Mouse (Mus musculus): Measurements from ENCODE around the gene Cep128. TPM values are rescaled to one million over a fixed set of nuclear protein-coding genes. Genes with fewer than 3 reads are reported as not detected.
"Not testable (repeated sequence)": the region's sequence is repeated elsewhere in the genome, so short reads cannot be mapped to it uniquely, and the experiment has no call there.

Cep128 gene
- total RNA-seq, 1 experiment from 2014 or later = 18.7 TPM

DNA sequence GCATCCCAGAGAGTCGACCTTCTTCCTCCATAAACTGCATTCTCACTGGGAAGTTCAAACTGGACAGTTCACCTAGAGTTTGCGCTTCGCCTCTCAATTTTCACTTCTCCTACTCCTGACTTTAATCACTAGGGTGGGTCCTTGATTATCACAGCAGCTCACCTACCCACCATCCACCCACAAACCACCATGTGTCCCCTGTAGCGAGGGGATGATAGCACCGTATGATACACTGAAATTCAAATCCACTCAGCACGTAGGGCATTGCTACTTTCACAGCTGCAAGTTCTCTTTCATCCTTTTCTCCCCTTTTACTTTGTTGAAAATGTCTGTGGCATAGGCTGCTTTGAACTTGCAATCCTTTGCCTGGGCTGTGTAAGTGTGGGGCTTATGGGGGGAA, 371.2 kb downstream of the Cep128 start:
- ATAC-seq (ENCODE audit: extremely low read depth, insufficient number of reproducible peaks, low FRiP score, poor library complexity, severe bottlenecking) = no peak

DNA sequence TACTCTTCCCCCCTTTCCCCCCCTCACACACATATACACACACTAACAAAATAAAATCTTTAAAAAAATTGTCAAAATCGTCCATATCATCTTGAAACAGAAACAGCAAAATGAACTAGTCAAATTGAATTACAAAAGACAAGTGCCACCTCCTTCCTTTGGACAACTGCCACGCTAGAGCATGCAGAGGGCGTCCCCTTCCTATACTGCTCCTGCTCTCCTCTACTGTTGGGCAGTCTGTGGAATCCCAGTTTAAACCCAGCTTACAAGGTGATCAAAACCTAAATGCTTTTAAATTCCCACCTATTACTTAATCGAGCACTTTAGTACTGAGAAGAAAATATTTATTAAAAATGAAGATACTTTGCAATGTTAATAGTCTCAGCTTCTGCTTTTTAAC, 372.0 kb downstream of the Cep128 start:
- ATAC-seq (ENCODE audit: extremely low read depth, insufficient number of reproducible peaks, low FRiP score, poor library complexity, severe bottlenecking) = no peak

DNA sequence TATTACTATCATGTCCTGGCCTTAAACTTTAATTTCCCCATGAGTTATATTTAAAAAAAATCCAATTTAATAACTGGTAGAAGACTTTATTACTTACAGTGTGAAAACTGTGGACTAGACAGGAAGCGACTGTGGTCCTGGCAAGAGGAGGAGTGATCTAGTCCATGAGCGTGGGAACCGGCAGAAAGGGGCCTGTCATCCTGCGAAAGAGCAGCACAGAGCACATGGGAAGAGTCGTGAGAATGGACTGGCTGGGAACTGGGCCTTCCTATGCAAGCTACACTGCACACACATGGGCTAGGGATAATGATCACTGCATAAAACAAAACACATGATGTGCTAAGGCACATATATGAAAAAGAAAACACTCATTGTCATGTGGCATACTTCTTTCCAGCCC, 375.5 kb downstream of the Cep128 start:
- no peak for ATAC-seq (ENCODE audit: extremely low read depth, insufficient number of reproducible peaks, low FRiP score, poor library complexity, severe bottlenecking)

DNA sequence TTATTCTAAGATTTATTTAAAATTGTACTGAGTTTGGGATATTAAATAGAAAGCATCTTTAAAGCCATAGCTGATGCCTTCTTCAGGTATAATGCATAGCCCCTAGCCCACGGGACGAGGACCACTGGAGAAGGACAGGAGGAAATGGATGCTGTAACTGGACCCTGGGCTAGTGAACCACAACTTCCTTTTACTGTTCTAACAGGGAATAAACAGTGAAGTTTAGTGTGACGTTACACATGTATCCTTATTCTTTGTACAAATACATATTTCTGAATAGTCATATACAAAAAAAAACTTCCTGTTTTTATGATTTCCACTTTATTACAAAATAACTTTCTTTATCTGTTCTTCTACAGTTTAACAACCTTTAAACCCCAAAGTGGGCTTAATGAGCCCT, 376.0 kb downstream of the Cep128 start:
- no peak for ATAC-seq (ENCODE audit: extremely low read depth, insufficient number of reproducible peaks, low FRiP score, poor library complexity, severe bottlenecking)

DNA sequence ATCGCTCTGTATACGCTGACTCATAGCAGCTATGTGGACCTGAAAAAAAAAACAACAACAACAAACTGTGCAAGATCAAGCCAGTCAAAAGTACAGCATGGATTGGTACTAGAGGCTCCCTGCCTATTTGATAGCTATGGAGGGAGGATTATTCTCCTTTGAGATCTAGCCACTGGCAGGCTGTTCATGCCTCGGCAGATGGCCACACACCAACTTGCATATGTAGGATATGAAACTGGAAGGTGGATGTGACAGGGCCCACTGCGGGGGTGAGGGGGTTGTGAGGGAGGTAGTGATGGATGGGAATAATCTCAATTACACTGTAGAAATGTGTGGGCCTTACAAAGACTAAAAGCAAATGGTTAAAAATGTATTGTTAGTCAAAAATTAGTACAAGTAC, 386.7 kb downstream of the Cep128 start:
- no peak for ATAC-seq (ENCODE audit: extremely low read depth, insufficient number of reproducible peaks, low FRiP score, poor library complexity, severe bottlenecking)

DNA sequence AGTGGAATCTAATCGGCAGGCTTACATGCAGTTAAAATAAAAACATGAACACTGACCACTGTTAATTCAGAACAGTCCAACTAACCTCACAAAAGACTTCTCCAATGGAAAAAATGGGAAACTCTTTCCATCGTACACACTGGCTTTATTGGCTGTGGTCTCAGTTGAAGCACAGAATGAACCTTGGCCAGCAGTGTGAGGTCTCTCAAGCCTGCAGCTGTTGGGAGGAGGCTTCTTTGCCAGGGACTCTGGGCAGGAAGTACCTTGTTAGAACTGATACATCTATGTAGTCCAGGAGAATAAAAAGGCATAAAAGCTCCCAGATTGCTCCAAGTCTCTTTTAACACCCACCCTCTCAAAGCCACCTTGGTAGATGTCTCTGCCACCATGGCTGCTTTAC, 390.9 kb downstream of the Cep128 start:
- no peak for ATAC-seq (ENCODE audit: extremely low read depth, insufficient number of reproducible peaks, low FRiP score, poor library complexity, severe bottlenecking)

DNA sequence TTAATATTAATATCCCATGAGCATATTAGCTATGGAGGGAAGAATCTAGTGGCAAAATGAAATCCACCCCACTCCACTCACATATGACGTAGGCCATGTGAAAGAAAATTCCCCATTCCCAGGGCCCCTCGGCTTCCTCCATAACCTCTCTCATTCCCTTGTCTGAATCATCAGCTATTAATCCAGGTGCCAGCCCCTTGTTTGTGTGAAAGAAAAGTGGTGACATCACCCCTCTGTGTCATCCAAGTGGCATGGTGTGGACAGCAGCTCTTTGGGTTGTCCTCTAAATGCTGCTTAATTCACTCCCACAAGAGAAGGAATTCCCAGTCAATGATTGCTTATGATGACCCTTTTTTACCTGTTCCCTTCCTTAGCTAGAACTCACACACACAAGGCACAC, 396.4 kb downstream of the Cep128 start:
- no peak for ATAC-seq (ENCODE audit: extremely low read depth, insufficient number of reproducible peaks, low FRiP score, poor library complexity, severe bottlenecking)

DNA sequence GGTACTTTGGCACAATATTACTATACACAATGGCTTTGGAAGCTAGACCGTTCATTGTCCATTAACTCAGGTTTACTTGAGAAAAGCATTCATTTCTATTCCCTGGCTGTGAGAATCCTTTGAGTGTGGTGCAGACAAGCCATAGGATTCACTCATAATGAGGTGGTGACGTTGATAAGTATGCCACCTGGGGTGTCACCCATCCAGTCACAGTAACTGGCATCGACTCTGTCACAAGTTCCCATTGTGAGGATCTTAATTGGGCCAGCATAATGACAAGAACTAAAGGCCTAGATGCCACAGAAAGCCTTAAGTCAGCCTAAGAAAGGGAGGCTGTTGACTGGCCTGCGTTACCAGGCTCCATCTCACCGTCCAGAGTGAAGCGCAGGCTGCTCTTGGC, 396.9 kb downstream of the Cep128 start:
- no peak for ATAC-seq (ENCODE audit: extremely low read depth, insufficient number of reproducible peaks, low FRiP score, poor library complexity, severe bottlenecking)

DNA sequence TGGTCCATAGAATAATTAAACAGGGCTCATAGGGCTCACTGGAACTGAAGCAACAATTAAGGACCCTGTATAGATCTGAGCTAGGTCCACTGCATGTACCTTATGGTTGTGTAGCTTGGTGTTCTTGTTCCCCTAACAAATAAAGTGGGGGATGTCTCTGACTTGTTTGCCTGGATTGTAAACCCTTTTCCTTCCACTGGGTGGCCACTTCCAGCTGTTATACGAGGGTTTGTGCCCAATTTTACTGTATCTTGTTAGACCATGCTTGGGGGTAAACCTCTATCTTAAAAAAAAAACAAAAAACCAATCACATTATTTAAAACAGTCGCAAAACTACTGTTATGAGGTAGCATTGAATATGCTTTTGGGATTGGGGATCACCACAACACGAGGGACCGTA, 402.2 kb downstream of the Cep128 start:
- no peak for ATAC-seq (ENCODE audit: extremely low read depth, insufficient number of reproducible peaks, low FRiP score, poor library complexity, severe bottlenecking)

DNA sequence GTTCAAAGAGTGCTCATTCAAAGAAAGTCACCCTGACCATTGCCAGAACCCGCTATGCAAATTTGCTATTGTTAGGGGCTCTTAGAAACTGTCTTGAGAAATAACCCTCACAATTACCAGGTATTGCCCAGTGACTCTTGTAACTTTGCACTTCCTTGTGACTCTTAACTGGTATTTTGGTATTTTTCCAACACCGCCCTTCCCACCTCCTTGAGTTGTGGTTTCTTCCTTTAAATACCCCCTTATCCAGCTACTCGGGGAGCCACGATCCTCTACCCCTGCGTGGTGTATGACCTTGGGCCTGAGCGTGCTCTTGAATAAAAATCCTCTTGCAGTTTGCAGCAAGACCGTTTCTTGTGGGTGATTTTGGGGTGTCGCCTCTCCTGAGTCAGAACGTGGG, 407.8 kb downstream of the Cep128 start:
- not testable (repeated sequence) for ATAC-seq (ENCODE audit: extremely low read depth, insufficient number of reproducible peaks, low FRiP score, poor library complexity, severe bottlenecking)

DNA sequence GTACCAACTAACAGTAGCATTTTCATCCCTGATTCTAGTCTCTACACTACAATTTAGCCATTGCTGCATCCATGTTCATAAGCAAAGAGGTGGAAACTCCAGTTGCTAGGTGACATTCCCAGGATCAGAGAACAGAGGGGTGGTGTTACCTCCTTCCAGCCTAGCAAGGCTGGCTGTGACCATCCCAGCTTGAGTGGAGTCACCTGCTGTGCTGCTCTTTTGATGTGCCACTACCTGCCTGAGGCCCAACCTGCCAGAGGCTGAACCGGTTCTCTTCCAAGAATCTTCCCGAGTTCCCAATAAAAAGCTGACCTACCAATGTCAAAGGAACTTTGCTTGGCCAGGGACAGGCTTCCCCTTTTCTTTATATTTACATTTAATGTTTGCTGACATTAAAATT, 408.8 kb downstream of the Cep128 start:
- no peak for ATAC-seq (ENCODE audit: extremely low read depth, insufficient number of reproducible peaks, low FRiP score, poor library complexity, severe bottlenecking)

DNA sequence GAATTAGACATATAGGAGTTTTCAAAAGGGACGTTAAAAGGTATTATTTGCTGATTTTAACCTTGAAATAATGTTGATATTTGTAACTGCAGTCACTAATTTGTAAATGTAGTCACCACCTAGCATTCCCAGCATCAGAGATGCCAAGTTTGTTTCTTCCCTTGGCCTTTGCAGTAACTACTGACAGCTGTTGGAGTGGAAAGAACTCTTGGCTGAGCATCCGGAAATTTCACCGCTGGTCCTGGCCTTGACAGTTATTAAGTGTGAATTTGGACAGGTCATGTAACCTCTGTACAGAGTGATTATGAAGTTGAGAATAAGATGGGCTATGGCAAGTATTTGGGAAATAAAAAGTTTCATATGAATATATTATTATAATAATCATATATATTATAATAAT, 413.1 kb downstream of the Cep128 start:
- ATAC-seq (ENCODE audit: extremely low read depth, insufficient number of reproducible peaks, low FRiP score, poor library complexity, severe bottlenecking) = no peak

DNA sequence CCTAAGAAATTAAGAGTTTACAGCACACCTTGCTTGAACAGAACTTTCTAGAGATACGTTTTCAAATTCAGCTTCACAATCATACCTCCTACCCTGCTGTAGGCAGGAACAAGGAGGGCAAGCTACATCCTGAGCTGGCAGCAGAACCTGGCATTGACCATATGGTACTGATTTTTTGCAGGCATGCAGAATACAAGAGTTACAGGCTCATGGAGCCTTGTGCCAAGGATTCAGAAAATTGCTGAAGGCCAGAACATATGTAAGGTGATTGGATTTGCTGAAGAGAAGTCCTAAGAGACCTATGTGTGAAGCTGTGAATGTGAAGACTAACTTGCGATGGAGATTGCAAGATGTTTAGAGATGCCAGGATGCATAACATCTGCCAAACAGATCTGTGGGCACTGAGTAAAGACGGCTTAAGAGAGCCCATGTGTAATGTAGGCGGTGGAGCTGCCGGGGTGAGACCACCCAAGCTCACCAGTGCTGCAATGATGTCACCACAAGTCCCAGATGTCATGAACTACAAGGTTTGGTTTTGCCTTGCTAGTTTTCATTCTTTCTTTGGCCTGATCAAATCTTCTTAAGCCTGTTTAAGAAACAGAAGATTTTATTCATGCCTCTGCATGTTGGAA, 422.7 kb downstream of the Cep128 start:
- no peak for ATAC-seq (ENCODE audit: extremely low read depth, insufficient number of reproducible peaks, low FRiP score, poor library complexity, severe bottlenecking)

DNA sequence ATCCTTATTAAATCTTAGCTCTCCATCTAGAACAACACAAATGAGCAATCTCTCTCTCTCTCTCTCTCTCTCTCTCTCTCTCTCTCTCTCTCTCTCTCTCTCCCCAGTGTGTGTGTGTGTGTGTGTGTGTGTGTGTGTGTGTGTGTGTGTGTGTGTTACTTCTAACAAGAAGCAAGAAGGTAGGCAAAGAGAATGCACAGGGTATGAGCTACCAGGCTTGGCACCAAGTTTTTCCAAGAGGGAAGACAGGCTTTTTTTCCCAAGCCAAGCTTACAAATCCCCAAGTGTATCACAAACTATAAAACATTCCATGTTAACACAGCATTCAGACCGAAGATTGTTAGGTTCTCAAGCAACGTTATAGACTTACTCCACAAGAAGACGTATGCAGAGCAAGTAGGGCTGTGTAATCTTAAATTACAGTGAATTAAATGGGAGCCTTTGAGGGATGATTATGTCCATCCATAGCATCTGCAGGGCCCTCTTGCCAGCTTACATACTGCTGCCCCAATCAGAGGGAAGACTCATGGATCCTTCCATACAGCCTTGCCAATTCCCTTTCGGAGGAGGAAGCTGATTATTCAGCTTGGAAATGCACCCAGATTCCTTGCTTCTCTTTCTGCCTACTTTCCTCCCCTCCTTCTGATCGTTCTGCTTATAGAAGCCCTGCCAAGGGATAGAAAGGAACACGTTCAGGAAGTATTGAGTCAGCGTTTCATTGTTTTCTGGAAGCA, 429.3 kb downstream of the Cep128 start:
- no peak for ATAC-seq (ENCODE audit: extremely low read depth, insufficient number of reproducible peaks, low FRiP score, poor library complexity, severe bottlenecking)

Other genes starting within 250 kb of the Cep128 start
- gene Tshr, start 154 bp upstream of the Cep128 start, total RNA-seq (2017) = 0.12 and 0.93 TPM in 2 replicates
- 40.8 and 43.3 TPM in 2 replicates for gene Gtf2a1, start 206.1 kb upstream of the Cep128 start, total RNA-seq (2017)

All from neutrophil, adult 5-6 weeks (primary cell).